Mouse (Mus musculus) olfactory bulb, adult 2 months (tissue): ENCODE measurements around the gene Zfp524. TPM values are rescaled to one million over a fixed set of nuclear protein-coding genes. Genes with fewer than 3 reads are reported as not detected.

Experiments
- H3K27ac ChIP-seq: fragments of 200-500 bp; 2 replicates; pipeline ENCODE4 v1.5.1; 2012; ENCODE audit warnings: low read depth, low read length; ENCODE audit not compliant: insufficient read depth
- H3K4me1 ChIP-seq: fragments of 200-500 bp; 2 replicates; pipeline ENCODE4 v1.6.1; 2012; ENCODE audit warnings: low read length; ENCODE audit not compliant: control insufficient read depth, insufficient read depth
- H3K4me3 ChIP-seq: fragments of 200-500 bp; 2 replicates; pipeline ENCODE4 v1.5.1; 2012; ENCODE audit warnings: mild to moderate bottlenecking, low read depth, low read length, moderate library complexity; ENCODE audit not compliant: insufficient read depth
- CTCF ChIP-seq: fragments of 200-500 bp; IDR thresholded peaks from 2 replicates; pipeline ENCODE4 v1.5.1; 2012; ENCODE audit warnings: low read depth, mild to moderate bottlenecking, low read length, moderate library complexity; ENCODE audit not compliant: insufficient read depth
- POLR2A ChIP-seq: fragments of 200-500 bp; IDR thresholded peaks from 2 replicates; pipeline ENCODE4 v1.6.1; 2012; ENCODE audit warnings: mild to moderate bottlenecking, low read depth, low read length, moderate library complexity; ENCODE audit not compliant: insufficient read depth
- WGBS: fragments of 180-500 bp; shearing (Covaris S2); methylation state at CpG from one replicate; pipeline ENCODE4 v1.1.7; 2018; 5-methylcytosine and 5-hydroxymethylcytosine counted together
- polyA plus RNA-seq: library from polyadenylated mRNA; stranded (reverse); fragments of >200 nt; gene quantifications from 2 replicates; pipeline ENCODE4 v1.2.4, GENCODE M21; 2012; ENCODE audit warnings: low replicate concordance; ENCODE audit not compliant: missing spikeins, insufficient read depth, insufficient read length

Gene Zfp524
- polyA plus RNA-seq, 1 experiment = not detected

DNA sequence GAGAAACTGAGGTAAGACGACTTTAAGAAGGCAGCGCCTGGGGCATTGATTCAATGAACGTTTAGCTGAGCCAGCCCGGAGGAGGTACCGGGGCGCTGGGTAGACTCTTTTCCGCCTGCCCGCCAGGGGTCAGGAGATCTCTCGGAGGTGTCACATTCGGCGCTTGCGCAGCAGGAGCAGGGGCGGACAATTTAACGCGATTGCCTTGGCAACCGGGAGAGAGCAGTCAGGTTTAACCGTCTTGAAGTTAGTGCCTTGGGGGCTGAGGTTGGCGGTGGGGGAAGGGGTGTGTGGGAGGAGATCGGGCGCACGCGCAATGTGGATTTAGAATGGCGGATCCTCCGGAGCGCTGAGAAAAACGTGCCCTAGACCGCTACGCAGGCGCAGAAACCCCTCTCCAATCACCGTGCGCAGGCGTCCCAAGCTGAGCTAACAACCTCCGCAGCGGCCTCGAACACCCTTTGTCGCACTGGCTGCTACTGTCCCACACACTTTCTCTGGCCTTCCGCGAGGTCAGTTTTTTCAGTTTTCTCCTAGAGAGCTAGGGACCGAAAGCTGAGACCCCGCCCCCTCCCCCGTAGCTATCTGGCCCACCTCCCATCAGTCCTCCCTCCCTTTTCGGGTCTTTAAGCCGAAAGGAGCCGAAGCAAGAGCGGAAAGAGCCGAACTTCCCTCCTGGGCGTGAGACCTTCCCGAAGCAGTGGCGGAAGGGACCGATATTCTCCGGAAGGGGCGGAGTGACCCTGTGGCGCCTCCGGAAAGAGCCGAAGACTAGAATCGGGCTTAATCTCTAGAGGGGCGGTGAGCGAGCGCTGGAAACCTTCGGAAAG, 46.9 kb downstream of the Zfp524 start:
- WGBS = under 1% methylated on average over 60 of the region's 60 CpGs
- peak overlapping the region; percentile 63 for H3K4me3 ChIP-seq
- TF ChIP-seq CTCF (peak; percentile 70), POLR2A (peak; percentile 46)
- H3K27ac ChIP-seq = peak overlapping the region; percentile 97
- peaks cover 27% of the 10 kb centered on the region for H3K4me1 ChIP-seq

DNA sequence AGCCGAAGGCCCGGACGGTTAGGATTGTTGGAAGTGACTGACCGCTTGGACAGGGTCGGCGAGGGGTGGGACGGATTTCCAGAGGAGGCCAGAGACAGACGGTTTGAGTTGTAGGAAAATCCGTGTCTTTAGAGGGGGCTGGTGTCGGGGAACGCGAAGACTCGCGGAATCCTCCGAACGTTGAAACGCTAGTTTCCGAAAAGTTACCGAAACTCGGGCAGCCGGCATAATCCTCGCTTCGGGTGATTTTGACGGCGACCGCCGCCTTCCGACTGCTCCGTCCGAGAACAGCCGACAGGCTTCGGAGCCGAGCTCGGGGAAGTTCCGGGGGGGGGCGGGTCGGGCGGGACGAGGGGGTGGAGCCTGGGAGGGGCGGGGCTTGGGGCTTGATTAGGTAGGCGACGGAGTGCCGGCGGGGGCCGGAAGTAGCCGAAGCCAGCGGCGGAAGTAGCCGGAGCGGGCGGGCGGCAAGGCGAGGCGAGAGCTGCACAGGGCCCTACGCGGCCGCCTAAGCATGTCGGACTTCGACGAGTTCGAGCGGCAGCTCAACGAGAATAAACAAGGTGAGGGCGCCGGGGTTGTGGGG, 47.7 kb downstream of the Zfp524 start, which contains the start of gene U2af2:
Gene U2af2, plus strand, starts transcription at position 370 of the 586 bp plus-strand sequence.
- peak within 1 kb of the TSS; percentile 63 for H3K4me3 ChIP-seq
- 1% methylated on average over 65 of the region's 65 CpGs for WGBS

DNA sequence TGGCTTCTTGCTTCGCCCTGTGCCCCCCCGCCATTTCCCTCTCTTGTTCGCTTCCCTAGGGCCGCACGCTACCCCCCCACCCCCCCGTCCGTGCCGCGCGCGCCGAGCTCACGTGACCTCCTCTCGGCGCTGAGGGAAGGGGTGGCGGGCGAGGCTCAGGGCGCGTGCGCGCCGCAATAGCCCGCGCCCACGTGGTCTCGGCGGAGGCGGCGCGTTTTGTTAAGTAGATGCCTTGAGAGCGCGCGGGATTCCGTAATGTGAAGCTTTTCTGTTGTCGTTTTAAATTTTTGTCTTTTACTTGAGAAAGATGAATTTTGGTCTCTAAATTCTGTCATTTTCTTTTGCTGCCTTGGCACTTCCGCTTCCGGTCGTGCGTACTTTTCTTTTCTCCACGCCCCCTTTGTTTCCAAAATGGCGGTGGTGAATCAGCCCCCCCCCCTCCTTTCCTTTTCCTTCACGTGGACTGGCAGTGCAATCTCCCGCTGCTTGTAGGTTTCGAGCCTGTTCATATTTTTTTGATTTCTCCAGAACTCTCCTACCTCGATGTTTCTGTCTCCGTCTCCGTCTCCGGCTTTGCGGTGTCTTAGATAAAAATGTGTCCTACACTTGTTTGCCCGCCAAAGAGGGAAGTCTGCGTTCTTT, 48.3 kb downstream of the Zfp524 start:
- TF ChIP-seq CTCF = no peak
- TF ChIP-seq POLR2A = no peak
- Histone ChIP-seq H3K4me3 (peak overlapping the region; percentile 63), H3K27ac (peak overlapping the region; percentile 42; the same call in 1 of the 2 replicates), H3K4me1 (peaks cover 29% of the 10 kb centered on the region)
- under 1% methylated on average over 51 of the region's 51 CpGs for WGBS

More for the DNA sequence above, 47.7 kb downstream of the Zfp524 start, which contains the start of gene U2af2:
- Histone ChIP-seq H3K27ac (peak within 1 kb of the TSS; percentile 97), H3K4me1 (peaks cover 29% of the 10 kb centered on the region)
- peak; percentile 25 for TF ChIP-seq POLR2A
- 0 out of 2 replicates have a peak, but pooled peaks have one; percentile 28 for TF ChIP-seq CTCF

DNA sequence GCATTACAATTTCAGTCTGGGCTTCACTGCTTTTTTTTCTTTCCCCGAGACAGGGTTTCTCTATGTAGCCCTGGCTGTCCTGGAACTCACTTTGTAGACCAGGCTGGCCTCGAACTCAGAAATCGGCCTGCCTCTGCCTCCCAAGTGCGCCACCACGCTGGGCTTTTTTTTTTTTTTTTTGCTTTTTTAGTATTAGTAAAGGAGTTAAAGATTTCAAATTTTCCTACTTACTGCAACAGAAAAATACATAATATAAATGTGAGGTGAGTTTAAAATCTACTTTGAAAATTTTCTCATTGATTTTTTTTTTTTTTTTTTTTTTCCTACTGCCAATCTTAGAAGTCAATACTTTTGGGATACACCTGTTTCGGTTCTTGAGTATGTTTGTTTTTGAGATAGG, 50.7 kb downstream of the Zfp524 start:
- H3K27ac ChIP-seq = no peak overlapping the region
- WGBS = 94% methylated on average over 6 of the region's 6 CpGs
- no peak for TF ChIP-seq CTCF
- no peak for TF ChIP-seq POLR2A
- H3K4me3 ChIP-seq = no peak overlapping the region
- peaks cover 18% of the 10 kb centered on the region for H3K4me1 ChIP-seq

Other genes with a start within 250 kb of the Zfp524 start
- not detected in 2 replicates for gene Fam71e2, start 243.1 kb upstream of the Zfp524 start, polyA plus RNA-seq
- not detected in 2 replicates for gene Il11, start 231.6 kb upstream of the Zfp524 start, polyA plus RNA-seq
- not detected in 2 replicates for gene Tmem190, start 231.5 kb upstream of the Zfp524 start, polyA plus RNA-seq
- gene Tmem238, start 224.8 kb upstream of the Zfp524 start, polyA plus RNA-seq = not detected in 2 replicates
- not detected in 2 replicates for gene Rpl28, start 221.5 kb upstream of the Zfp524 start, polyA plus RNA-seq
- gene Ube2s, start 201.8 kb upstream of the Zfp524 start, polyA plus RNA-seq = not detected in 2 replicates
- 146 TPM in 1 of 2 replicates, not detected in the other for gene Shisa7, start 169.7 kb upstream of the Zfp524 start, polyA plus RNA-seq
- gene Isoc2b, start 144.2 kb upstream of the Zfp524 start, polyA plus RNA-seq = not detected in 2 replicates
- gene Isoc2a, start 137.3 kb upstream of the Zfp524 start, polyA plus RNA-seq = not detected in 2 replicates
- not detected in 2 replicates for gene Gm36210, start 107.9 kb upstream of the Zfp524 start, polyA plus RNA-seq
- not detected in 2 replicates for gene Zfp628, start 99.2 kb upstream of the Zfp524 start, polyA plus RNA-seq
- gene Nat14, start 92.4 kb upstream of the Zfp524 start, polyA plus RNA-seq = not detected in 2 replicates
- gene Ssc5d, start 88.6 kb upstream of the Zfp524 start, polyA plus RNA-seq = not detected in 2 replicates
- gene Sbk2, start 50.0 kb upstream of the Zfp524 start, polyA plus RNA-seq = not detected in 2 replicates
- gene Sbk3, start 43.2 kb upstream of the Zfp524 start, polyA plus RNA-seq = not detected in 2 replicates
- not detected in 2 replicates for gene Zfp579, start 18.3 kb upstream of the Zfp524 start, polyA plus RNA-seq
- not detected in 2 replicates for gene Fiz1, start 282 bp downstream of the Zfp524 start, polyA plus RNA-seq
- gene Gm44973, start 1.1 kb downstream of the Zfp524 start, polyA plus RNA-seq = not detected in 2 replicates
- gene Zfp865, start 6.0 kb downstream of the Zfp524 start, polyA plus RNA-seq = not detected in 2 replicates
- gene Ccdc106, start 6.1 kb downstream of the Zfp524 start, polyA plus RNA-seq = not detected in 2 replicates
- not detected in 2 replicates for gene 4632433K11Rik, start 19.7 kb downstream of the Zfp524 start, polyA plus RNA-seq
- gene Zfp784, start 24.0 kb downstream of the Zfp524 start, polyA plus RNA-seq = not detected in 2 replicates
- not detected in 2 replicates for gene Zfp580, start 37.1 kb downstream of the Zfp524 start, polyA plus RNA-seq
- 837 TPM in 1 of 2 replicates, not detected in the other for gene U2af2, start 47.7 kb downstream of the Zfp524 start, polyA plus RNA-seq
- not detected in 2 replicates for gene Epn1, start 65.8 kb downstream of the Zfp524 start, polyA plus RNA-seq
- gene Rfpl4, start 102.5 kb downstream of the Zfp524 start, polyA plus RNA-seq = not detected in 2 replicates
- not detected in 2 replicates for gene Rasl2-9, start 111.5 kb downstream of the Zfp524 start, polyA plus RNA-seq
- not detected in 2 replicates for gene Vmn1r55, start 135.3 kb downstream of the Zfp524 start, polyA plus RNA-seq
- not detected in 2 replicates for gene Vmn1r56, start 182.3 kb downstream of the Zfp524 start, polyA plus RNA-seq
- gene Vmn1r57, start 204.1 kb downstream of the Zfp524 start, polyA plus RNA-seq = not detected in 2 replicates